Mouse (Mus musculus): ENCODE data around the gene Syngr1. TPM values are rescaled to one million over a fixed set of nuclear protein-coding genes. Genes with fewer than 3 reads are reported as not detected.

The Syngr1 gene
- total RNA-seq, 1 experiment from 2014 or later = 0.89 TPM

DNA sequence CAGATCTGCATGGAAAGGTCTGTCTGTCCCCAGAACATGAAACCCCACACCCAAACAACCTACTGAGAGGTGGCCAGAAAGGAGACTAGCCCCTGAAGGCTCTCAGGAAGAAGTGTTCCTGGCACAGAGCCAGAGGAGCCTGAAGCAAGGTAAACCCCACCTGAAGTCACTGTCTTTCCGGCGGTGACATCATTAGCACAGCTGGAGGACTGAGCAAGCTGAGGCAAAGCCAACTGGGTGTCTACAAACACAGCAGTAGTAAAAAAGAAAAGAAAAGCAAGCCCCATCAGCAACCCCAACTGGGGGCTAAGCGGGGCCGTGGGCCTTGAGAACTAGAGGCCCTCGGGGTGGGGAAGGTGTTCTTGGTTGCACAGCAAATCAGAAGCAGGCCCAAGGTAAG, 26.2 kb upstream of the Syngr1 start:
- no peak for ATAC-seq (replicated peaks in 1 of 2; ENCODE audit: insufficient read depth in 1 of 2, low FRiP score in 2 of 2, low TSS enrichment in 1 of 2, low read depth in 1 of 2, poor library complexity in 2 of 2, severe bottlenecking in 2 of 2)

DNA sequence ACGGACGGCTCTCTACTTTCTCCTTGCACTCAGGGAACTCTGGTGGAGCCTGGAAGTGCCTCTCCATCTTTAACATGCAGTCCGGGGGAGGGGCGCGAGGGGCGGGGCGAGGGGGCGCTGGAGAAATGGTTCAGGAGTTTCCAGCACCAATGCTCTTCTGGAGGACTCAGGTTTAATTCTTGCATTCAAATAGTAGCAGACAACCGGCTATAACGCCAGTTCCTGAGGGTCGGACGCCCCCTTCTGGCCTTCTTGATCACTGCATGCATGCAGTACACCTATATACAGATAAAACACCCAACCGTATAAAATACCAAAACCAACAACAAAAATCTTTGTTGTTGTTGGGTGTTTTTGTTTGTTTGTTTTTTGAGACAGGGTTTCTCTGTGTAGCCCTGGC, 25.7 kb upstream of the Syngr1 start:
- no peak for ATAC-seq (replicated peaks in 1 of 2; ENCODE audit: insufficient read depth in 1 of 2, low FRiP score in 2 of 2, low TSS enrichment in 1 of 2, low read depth in 1 of 2, poor library complexity in 2 of 2, severe bottlenecking in 2 of 2)

DNA sequence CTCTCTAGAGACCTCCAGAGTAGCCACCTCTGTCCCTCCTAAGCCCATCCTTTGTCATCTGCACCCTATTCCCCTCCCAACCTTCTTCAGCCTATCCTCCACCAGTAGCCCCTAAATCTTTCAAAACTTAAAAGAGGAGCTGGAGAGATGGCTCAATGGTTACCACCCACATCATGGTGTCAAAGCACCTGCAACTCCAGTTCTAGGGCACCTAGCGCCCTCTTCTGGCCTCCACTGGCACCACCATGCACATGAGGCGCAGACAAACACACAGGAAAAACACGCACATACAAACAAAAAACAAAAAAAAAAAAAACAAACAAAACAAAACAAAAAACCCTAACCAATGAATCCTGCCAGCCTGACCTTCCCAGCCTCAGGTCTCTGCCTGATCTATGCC, 24.6 kb upstream of the Syngr1 start:
- ATAC-seq (replicated peaks in 1 of 2; ENCODE audit: insufficient read depth in 1 of 2, low FRiP score in 2 of 2, low TSS enrichment in 1 of 2, low read depth in 1 of 2, poor library complexity in 2 of 2, severe bottlenecking in 2 of 2) = no peak

DNA sequence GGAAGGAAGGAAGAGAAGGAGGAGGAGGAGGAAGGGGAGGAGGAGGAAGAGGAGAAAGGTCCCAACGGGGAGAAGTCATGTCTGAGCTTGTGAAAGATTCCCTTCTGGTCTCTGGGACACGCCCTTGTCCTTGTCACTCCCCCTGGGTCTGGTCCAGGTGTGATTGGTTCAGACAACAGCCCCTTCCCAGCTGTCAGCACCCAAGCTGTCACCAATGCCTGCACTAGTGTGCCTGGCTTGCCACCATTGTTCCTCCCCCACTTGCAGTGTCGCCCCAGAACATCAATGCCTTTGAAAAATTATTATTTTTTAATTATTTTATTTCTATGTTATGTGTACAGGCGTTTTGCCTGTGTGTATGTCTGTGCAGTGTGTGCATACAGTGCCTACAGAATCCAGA, 22.0 kb upstream of the Syngr1 start:
- no peak for ATAC-seq (replicated peaks in 1 of 2; ENCODE audit: insufficient read depth in 1 of 2, low FRiP score in 2 of 2, low TSS enrichment in 1 of 2, low read depth in 1 of 2, poor library complexity in 2 of 2, severe bottlenecking in 2 of 2)

DNA sequence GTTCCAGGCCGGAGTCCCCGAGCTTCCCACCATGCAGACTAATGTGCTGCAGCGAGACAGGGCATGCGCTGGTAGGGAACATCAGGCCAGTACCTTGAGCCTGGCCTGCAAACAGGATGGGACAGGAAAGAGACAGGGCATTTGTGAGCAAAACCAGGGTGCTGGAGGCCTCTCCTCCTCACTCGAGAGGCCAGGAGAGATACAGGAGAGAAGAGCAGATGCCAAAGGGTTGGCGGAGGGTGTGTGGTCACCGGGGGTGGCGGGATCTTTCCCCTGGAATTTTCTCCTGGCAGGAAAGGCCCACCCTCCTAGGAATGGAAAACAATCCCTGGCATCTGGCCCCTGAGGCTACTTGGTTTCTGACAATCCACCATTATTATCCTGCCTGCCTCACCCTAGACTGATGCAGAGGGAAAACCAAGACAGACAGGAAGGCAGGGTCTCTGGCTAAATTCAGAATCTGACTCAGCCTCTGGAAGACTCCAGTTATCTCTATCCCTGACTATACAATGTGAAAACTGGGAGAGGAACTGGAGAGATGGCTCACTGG, 21.0 kb upstream of the Syngr1 start:
- ATAC-seq (replicated peaks in 1 of 2; ENCODE audit: insufficient read depth in 1 of 2, low FRiP score in 2 of 2, low TSS enrichment in 1 of 2, low read depth in 1 of 2, poor library complexity in 2 of 2, severe bottlenecking in 2 of 2) = no peak

DNA sequence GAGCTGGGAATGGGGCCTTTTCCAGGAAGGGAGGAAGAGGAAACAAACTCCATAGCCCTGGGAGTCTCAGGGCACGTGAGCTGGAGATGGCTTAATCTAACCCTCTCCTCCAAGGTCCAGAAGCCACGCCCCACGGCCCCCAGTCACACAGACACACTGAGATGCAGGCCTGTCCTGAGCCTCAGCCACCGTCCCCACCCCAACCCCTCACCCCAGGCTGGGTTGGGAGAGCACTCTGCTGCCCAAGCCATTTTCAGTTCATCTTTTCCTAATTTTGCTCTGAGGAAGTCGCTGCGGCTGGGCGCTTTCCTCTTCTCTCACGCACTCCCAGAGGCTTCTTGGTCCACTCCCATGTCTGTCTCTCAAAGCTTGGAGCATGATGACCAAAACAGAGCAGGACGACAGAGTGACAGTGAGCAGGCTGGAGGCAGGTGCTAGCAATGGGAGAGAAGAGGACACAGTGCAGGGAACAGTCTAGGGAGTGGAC, 19.1 kb upstream of the Syngr1 start:
- ATAC-seq (replicated peaks in 1 of 2; ENCODE audit: insufficient read depth in 1 of 2, low FRiP score in 2 of 2, low TSS enrichment in 1 of 2, low read depth in 1 of 2, poor library complexity in 2 of 2, severe bottlenecking in 2 of 2) = 0 out of 4 replicates have a peak, but pooled peaks of 1 of the 2 experiments have one; percentile 9

DNA sequence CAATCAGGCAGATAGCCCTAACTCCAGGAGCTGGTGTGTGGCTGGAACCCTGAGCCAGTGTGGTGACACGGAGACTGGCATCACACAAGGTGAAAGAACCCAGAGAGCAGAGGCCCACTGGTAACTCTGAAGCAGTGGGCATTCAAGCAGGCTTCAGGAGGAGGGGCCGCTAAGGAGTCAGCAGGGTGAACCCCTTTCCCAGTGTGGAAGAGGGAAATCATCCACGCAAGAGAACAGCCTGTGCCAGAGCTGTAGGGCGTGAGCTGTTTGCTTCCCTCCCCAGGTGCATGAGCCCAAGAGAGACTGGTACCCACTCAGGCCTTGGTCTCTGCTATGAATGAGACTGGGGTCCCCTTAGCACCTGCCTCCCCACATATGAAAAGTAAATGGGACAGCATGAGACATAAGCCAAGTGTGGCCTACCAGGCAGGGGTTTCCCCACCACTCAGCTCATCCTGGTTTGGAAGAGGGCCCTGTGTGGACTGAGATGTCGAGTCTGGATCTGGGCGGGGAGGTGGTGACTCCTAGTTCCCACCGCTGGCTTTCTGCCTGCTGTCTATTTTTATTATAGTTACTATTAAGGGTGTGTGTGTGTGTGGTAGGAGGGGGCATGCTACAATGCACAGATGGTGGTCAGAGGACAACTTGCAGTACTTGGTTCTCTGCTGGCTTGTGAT, 18.4 kb upstream of the Syngr1 start:
- ATAC-seq (replicated peaks in 1 of 2; ENCODE audit: insufficient read depth in 1 of 2, low FRiP score in 2 of 2, low TSS enrichment in 1 of 2, low read depth in 1 of 2, poor library complexity in 2 of 2, severe bottlenecking in 2 of 2) = no peak

DNA sequence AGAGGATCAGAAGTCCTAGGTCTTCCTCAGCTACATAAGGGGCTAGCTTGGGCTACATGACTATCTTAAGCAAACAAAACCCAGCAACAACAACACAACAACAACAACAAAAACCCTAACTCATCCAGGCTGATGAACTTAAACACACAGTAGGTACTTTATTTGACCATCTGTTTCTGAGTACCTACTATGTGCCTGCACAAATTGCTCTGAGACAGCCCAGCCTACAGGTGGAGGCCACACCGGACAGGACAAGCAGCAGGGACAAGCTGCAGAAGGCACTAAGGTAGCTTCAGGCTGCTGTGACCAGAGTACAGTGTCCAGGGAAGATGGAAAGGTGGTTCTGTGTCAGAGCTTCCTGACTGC, 17.9 kb upstream of the Syngr1 start:
- no peak for ATAC-seq (replicated peaks in 1 of 2; ENCODE audit: insufficient read depth in 1 of 2, low FRiP score in 2 of 2, low TSS enrichment in 1 of 2, low read depth in 1 of 2, poor library complexity in 2 of 2, severe bottlenecking in 2 of 2)

DNA sequence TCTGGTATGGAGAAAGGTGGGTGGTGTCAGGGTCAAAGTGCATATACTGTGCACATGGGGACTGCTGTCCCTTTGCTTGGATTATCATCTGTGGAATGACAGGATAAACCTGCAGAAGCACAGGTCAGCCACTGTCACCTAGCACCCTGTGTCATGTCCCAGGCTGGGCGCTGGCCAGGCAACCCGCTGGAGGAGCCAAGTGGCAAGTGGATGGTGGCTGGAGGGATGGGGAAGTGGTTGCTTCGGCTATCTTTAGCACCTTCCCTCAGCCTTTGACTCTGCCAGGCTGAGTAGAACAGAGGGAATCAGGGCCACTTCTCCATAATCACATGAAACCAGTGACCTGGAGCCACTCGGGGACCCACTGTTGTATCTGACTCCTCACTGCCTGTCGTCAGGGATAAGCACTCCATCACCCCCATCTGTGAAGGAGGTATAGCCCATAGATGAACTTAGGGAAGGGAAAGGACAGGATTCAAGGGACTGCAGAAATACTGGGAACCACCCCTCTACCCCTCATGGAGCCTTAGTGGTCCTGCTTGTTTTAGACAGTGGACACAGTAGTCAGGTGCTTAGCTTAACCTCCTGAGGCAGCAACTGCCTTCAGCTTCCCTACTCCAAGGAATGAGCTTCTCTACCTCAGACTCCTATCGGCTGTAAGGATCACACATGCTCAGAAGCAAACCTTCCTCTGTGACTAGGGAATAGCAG, 16.3 kb upstream of the Syngr1 start:
- ATAC-seq (replicated peaks in 1 of 2; ENCODE audit: insufficient read depth in 1 of 2, low FRiP score in 2 of 2, low TSS enrichment in 1 of 2, low read depth in 1 of 2, poor library complexity in 2 of 2, severe bottlenecking in 2 of 2) = peak in 1 of 2 experiments; percentile 29; a peak in 2 of 4 replicates

DNA sequence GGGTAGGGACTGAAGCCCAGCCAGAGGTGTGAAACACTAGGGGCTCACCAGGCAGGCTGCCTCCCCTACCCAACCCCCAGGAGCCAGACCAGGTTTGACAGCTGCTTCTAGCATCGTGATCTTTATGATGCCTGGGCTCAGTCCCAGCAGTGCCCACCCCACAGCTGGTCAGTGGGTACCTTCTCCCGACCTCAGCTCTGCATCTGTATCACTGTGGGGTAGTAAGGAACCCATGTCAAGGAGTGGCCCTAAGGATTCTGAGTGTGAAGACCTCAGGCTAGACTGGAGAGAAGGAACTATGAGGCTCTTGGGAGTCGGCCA, 15.8 kb upstream of the Syngr1 start:
- no peak for ATAC-seq (replicated peaks in 1 of 2; ENCODE audit: insufficient read depth in 1 of 2, low FRiP score in 2 of 2, low TSS enrichment in 1 of 2, low read depth in 1 of 2, poor library complexity in 2 of 2, severe bottlenecking in 2 of 2)

DNA sequence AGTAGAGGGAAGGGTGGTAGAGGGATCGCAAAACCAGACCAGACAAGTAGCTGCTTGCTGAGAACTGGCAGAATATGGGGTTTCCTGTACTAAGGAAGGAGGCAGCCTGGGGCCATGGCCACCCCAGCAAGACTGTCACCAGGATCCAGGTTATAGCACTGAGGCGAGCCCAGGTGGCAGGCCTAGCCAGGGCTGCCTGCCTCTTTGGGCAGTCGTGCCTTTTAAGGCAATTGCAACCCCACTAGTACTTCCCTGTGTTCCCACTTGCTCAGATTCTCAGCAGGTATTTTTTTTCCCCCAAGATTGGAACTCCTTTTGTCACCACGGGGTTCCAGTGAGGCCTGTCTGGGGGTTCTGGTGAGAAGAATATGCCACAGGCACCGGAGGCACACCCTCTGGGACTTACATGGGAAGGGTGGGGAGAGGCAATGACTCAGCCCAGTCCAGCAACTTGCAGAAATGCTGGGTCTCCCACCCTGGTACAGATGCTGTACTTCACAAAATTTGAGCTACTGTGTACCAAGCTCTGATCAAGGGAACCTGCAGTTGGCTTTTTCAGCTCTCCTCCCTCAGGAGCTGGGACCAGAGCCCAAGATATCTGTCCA, 15.3 kb upstream of the Syngr1 start:
- ATAC-seq (replicated peaks in 1 of 2; ENCODE audit: insufficient read depth in 1 of 2, low FRiP score in 2 of 2, low TSS enrichment in 1 of 2, low read depth in 1 of 2, poor library complexity in 2 of 2, severe bottlenecking in 2 of 2) = no peak

DNA sequence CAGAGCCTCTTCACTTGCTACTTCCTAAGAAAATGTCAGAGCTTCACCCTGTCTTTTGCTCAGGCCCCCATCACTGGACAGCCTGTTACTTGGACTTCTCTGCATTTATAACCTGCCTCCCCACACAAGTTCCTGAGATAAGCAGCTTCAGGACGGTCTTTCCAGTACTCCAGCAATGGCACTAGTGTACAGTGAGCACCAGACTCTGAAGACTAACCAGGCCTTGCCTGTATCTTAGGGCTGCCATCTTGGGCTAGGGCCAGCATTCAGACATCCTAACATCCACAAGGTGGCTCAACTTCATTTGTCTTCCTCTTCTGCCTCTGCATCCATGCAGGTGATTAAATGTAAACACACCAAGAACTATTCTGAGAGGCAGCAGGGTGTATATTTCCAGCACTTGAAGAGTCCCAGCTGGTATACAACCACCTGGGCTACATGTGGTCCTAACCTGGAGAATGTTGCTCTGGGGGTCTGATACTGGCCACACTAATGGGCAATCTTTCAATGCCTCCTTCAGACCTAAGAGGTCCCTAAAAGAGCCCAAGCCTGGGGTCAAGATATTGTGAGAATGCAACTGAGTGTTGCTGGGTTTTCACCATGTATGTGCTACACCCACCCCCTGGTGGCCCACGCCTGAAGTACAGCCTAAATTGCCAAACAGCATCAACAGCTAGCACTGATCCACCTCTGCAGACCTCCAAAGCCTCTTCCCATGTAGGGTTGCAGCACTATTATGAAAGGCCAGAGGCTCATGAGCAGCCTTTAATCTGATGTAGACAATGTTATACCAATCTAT, 14.6 kb upstream of the Syngr1 start:
- ATAC-seq (replicated peaks in 1 of 2; ENCODE audit: insufficient read depth in 1 of 2, low FRiP score in 2 of 2, low TSS enrichment in 1 of 2, low read depth in 1 of 2, poor library complexity in 2 of 2, severe bottlenecking in 2 of 2) = peak; percentile 28 to 65; a peak in 2 of 4 replicates

DNA sequence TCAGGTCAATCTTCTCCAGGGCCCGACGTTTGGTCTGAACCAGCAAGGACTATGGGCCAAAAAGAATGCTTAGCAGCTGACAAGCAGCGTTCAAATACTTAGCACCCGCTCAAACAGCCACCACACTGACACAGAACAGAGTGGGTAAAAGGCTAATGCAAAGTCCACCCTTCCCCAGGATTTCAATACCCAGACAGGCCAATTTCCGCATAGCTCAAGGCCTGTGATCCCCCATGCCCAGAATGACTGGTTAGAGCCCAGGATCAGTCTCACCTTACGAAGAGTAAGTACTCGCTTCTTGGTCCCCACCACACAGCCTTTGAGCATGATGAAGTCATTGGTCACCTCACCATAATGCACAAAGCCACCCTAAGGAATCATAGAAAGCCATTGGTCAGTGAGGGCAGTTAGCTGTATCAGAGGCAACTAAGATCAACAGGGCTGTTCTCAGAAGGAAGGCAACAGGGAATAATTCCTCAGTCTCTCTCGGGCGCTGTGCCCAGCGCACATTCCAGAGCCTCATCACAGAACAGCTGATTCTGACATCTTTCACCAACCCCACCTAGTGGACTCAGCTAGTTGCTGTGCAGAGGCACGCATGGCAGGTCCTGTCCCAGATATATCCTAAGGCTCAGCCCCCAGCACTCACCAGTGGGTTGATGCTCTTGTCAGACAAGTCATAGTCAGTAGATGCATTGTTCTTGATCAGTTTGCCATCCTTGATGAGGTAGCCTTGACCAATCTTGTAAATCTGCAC, 12.9 kb upstream of the Syngr1 start:
- no peak for ATAC-seq (replicated peaks in 1 of 2; ENCODE audit: insufficient read depth in 1 of 2, low FRiP score in 2 of 2, low TSS enrichment in 1 of 2, low read depth in 1 of 2, poor library complexity in 2 of 2, severe bottlenecking in 2 of 2)

DNA sequence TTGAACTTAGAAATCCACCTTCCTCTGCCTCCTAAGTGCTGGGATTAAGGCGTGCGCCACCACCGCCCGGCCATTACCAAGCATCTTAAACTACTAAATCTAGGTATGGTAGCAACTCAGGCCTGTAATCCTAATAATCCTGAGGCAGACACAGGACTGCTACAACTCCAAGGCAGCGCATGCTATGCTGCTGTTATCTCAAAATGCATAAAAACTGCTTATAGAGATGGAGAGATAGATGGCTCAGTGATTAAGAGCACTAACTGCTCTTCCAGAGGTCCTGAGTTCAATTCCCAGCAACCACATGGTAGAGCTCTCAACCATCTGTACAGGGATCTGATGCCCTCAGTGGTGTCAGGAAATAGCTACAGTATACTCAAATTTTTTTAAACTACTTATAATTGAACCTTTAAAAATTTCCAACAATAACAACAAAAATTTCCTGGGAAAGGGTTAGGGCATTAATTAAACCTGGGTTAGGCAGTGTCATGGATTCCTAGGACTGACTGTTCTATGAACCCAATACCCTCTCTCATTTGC, 11.9 kb upstream of the Syngr1 start:
- no peak for ATAC-seq (replicated peaks in 1 of 2; ENCODE audit: insufficient read depth in 1 of 2, low FRiP score in 2 of 2, low TSS enrichment in 1 of 2, low read depth in 1 of 2, poor library complexity in 2 of 2, severe bottlenecking in 2 of 2)

DNA sequence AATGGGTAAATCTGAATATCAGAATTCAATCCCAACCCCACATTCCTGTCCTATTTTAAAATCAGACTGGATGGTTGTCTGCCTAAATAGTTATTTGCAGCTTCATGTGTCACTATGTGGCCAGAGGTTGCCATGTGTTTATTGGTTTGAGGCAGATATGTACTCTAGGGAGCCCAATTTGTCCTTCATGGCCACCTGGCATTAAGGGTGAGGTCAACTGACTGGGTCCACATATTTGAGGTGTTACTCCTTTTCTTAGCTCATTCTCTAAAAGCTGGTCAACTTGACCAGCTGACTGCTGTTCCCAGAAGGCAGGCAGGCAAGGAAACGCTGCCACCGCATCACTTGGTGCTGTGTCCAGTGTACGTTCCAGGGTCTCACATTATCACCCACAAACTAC, 11.2 kb upstream of the Syngr1 start:
- ATAC-seq (replicated peaks in 1 of 2; ENCODE audit: insufficient read depth in 1 of 2, low FRiP score in 2 of 2, low TSS enrichment in 1 of 2, low read depth in 1 of 2, poor library complexity in 2 of 2, severe bottlenecking in 2 of 2) = no peak

DNA sequence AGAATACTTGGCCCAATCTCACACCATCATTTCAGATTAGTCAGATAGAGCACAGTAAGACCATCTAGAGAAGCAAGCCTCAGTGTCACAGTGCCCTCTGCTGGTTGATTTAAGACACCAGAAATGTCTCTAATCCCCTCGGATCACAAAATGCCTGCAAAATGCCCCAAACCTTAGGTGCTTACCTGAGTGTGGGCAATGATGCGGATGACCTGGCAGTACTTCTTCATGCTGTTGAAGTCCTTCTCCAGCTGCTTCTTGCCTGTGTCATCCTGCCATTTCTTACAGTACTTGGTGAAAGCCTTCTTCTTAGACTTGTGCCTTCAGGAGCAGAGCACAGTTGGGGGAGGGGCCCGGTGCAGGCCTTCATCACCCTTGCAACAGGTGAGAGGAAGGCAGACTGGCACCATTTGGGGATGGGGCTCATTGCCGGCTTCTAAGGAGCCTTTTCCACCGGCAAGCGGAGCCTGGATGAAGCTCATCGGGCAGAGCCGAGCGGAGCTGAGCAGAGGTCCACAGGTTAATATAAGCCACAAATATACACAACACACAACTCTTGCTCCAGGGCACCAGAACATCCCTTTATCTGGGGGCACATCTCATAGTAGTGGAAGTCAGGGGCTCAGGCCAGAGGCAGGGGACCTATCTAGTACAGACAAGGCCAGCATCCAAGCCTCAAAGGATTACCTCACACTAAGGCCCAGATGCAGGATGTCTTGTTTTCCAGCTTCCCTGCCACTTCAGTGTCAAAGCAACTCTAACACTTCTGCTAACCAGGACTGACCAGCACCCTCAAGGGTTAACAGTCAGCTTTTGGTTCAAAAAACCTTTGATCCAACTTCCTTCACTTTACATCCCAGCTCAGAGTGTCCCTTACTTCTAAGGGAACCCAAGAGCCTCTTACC, 10.2 kb upstream of the Syngr1 start:
- no peak for ATAC-seq (replicated peaks in 1 of 2; ENCODE audit: insufficient read depth in 1 of 2, low FRiP score in 2 of 2, low TSS enrichment in 1 of 2, low read depth in 1 of 2, poor library complexity in 2 of 2, severe bottlenecking in 2 of 2)

Data from hematopoietic stem cell, adult 5-6 weeks (primary cell).